Mouse (Mus musculus) CH12.LX (cell line): ENCODE measurements at regions not wholly inside any gene's neighbourhood (a gene's known extent, or its start where the extent isn't known, plus 50 kb on each side); places are given as distances from the start of the nearest gene placed in this dataset.

Experiments used
- BHLHE40 ChIP-seq: IDR thresholded peaks from 2 replicates; pipeline ENCODE4 v1.6.1; 2011; ENCODE audit warnings: mild to moderate bottlenecking, low read depth, low read length, improper control_type of control experiment
- CHD1 ChIP-seq: IDR thresholded peaks from 2 replicates; pipeline ENCODE4 v1.6.1; 2012; ENCODE audit warnings: low read depth, low read length, improper control_type of control experiment, inconsistent platforms
- CTCF ChIP-seq, 2 experiments: IDR thresholded peaks in 1 of 2; conservative IDR thresholded peaks in 1 of 2; 2 replicates each; pipeline ENCODE4 v1.5.1; 2011 to 2012; ENCODE audit warnings: low read depth in 2 of 2, low read length in 2 of 2, improper control_type of control experiment in 1 of 2, inconsistent platforms in 1 of 2, mild to moderate bottlenecking in 1 of 2, moderate library complexity in 1 of 2
- EP300 ChIP-seq: IDR thresholded peaks from 2 replicates; pipeline ENCODE4 v1.6.1; 2011; ENCODE audit warnings: low read length, improper control_type of control experiment
- MAFK ChIP-seq: IDR thresholded peaks from 2 replicates; pipeline ENCODE4 v1.6.1; 2011; ENCODE audit warnings: low read length, improper control_type of control experiment; ENCODE audit not compliant: insufficient replicate concordance
- NRF1 ChIP-seq: IDR thresholded peaks from 2 replicates; pipeline ENCODE4 v1.6.1; 2014; ENCODE audit warnings: low read depth, mild to moderate bottlenecking, inconsistent platforms, low read length, improper control_type of control experiment, moderate library complexity
- POLR2A ChIP-seq: IDR thresholded peaks from 2 replicates; pipeline ENCODE4 v1.6.1; 2011; ENCODE audit warnings: low read depth, mild to moderate bottlenecking, improper control_type of control experiment, low read length
- RAD21 ChIP-seq: IDR thresholded peaks from 2 replicates; pipeline ENCODE4 v1.6.1; 2011; ENCODE audit warnings: low read depth, mild to moderate bottlenecking, low read length, improper control_type of control experiment, moderate library complexity
- SMC3 ChIP-seq: IDR thresholded peaks from 2 replicates; pipeline ENCODE4 v1.6.1; 2011; ENCODE audit warnings: low read depth, low read length, improper control_type of control experiment
- ZKSCAN1 ChIP-seq: IDR thresholded peaks from 2 replicates; pipeline ENCODE4 v1.6.1; 2012; ENCODE audit warnings: low read depth, inconsistent platforms, low read length, improper control_type of control experiment, borderline replicate concordance
- ZNF384 ChIP-seq: IDR thresholded peaks from 2 replicates; pipeline ENCODE4 v1.6.1; 2012; ENCODE audit warnings: low read depth, low read length, improper control_type of control experiment, inconsistent platforms

DNA sequence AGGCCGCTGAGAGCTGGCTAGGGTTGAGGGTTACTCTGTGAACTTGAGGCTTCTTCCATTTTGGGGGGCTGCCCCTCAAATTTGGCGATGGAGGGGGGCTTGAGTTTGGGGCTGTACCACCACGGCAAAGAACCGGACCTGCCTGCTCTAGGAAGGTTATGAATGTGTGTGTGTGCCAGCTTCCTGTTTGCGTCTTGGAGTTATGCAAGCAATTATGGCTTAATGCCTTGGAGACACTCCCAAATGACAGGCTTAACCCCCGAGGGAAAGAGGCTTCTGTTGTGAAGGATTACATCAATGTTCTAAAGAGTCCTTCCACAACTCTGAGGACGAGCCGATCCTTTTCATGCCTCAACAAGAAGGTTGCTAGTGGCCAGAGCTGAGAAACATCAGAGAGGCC is 294.1 kb downstream of the Bcl11a start:
- TF ChIP-seq CTCF (conservative IDR thresholded peaks at IDR 0.05 in 1 of 2, IDR thresholded peaks at IDR 0.05 in 1 of 2; ENCODE audit: low read depth in 2 of 2, low read length in 2 of 2) = no peak
- TF ChIP-seq MAFK = no peak
- TF ChIP-seq EP300 = no peak
- no peak for TF ChIP-seq RAD21
- no peak for TF ChIP-seq POLR2A
- no peak for TF ChIP-seq CHD1
- TF ChIP-seq ZNF384 = no peak
- no peak for TF ChIP-seq ZKSCAN1
- TF ChIP-seq NRF1 = no peak
- no peak for TF ChIP-seq SMC3
- TF ChIP-seq BHLHE40 = no peak
